Mouse (Mus musculus) forebrain, embryonic 12.5 days (tissue): ENCODE results near the gene Muc4. TPM values are rescaled to one million over a fixed set of nuclear protein-coding genes. Genes with fewer than 3 reads are reported as not detected.

Source experiments
- ATAC-seq: fragments of 200-750 bp; cut with Nextera tagmentation; 2 replicates; pipeline ENCODE4 v1.8.0; 2017; ENCODE audit warnings: moderate TSS enrichment; ENCODE audit not compliant: low FRiP score
- H3K27ac ChIP-seq: fragments of 300-500 bp; sonication (generic); 2 replicates; pipeline ENCODE4 v1.5.1; 2016; ENCODE audit warnings: mild to moderate bottlenecking
- H3K27me3 ChIP-seq: fragments of 300-500 bp; sonication (generic); 2 replicates; pipeline ENCODE4 v1.6.1; 2016; ENCODE audit warnings: mild to moderate bottlenecking
- H3K36me3 ChIP-seq: fragments of 300-500 bp; sonication (generic); replicated peaks from 2 replicates; pipeline ENCODE4 v1.6.1; 2016; ENCODE audit warnings: mild to moderate bottlenecking
- H3K4me1 ChIP-seq: fragments of 300-500 bp; sonication (generic); 2 replicates; pipeline ENCODE4 v1.6.1; 2016
- H3K4me2 ChIP-seq: fragments of 300-500 bp; sonication (generic); 2 replicates; pipeline ENCODE4 v1.6.1; 2016; ENCODE audit warnings: mild to moderate bottlenecking, moderate library complexity
- H3K4me3 ChIP-seq: fragments of 300-500 bp; sonication (generic); replicated peaks from 2 replicates; pipeline ENCODE4 v1.5.1; 2016; ENCODE audit warnings: mild to moderate bottlenecking
- H3K9ac ChIP-seq: fragments of 300-500 bp; sonication (generic); 2 replicates; pipeline ENCODE4 v1.6.1; 2016; ENCODE audit warnings: mild to moderate bottlenecking
- H3K9me3 ChIP-seq: fragments of 300-500 bp; sonication (generic); 2 replicates; pipeline ENCODE4 v1.6.1; 2016
- WGBS: fragments of 180-500 bp; shearing (Covaris S2); methylation state at CpG from one replicate; pipeline ENCODE4 v1.1.7; 2016; 5-methylcytosine and 5-hydroxymethylcytosine counted together
- polyA plus RNA-seq: library from polyadenylated mRNA; unstranded; fragments of >200 nt; fragmentation: Nextera tagmentation; extraction: Ambion mirVana; gene quantifications from 2 replicates; pipeline ENCODE4 v1.2.1, GENCODE M21; 2016

Muc4 gene
- polyA plus RNA-seq, 1 experiment from 2014 or later, result 0.28 TPM

DNA sequence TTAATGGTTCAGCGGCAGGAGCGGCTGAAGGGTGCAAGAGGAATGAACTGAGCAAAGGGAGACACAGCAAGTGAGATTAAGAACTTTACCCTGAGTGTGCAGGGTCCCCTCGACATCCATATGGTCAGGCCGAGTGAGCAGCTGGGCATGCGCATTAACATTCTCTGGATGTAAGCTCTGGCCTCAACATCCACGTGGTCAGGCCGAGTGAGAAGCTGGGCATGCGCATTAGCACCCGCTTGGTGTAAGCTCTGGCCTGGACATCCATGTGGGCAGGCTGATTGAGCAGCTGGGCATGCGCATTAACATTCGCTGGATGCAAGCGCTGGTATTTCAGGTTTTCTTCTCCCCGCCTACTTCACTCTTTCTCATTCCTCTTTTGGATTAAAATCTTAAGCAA is 49.2 kb downstream of the Muc4 start:
- Histone ChIP-seq H3K9me3 (no peaks in the 10 kb centered on the region), H3K36me3 (no peaks in the 10 kb centered on the region), H3K4me2 (no peak overlapping the region), H3K4me3 (no peak overlapping the region), H3K4me1 (peaks cover 10% of the 10 kb centered on the region), H3K27me3 (no peaks in the 10 kb centered on the region), H3K9ac (no peak overlapping the region), H3K27ac (no peak overlapping the region)
- WGBS, result 77% methylated on average over 13 of the region's 13 CpGs
- ATAC-seq, result peak; percentile 41; the same call in 1 of the 2 replicates

DNA sequence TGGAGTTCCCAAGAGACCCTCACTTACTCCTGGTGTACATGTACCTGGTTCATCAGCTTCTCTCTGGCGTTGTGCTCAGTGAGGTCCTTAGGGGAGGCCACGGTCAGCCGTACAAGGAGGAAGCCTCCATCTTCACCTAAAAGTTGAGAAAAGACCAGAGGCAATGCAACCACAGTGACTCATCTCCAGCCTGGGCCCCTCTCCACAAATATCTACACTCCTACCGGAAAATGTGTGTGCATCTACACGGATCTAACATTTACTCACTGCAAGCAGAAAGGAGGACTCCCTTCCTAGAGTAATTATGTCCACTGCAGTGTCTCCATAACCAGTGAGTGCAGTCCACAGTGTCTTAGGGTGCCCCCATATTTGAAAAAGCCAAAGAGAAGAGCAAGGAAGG is 54.4 kb downstream of the Muc4 start:
- Histone ChIP-seq H3K4me2 (no peak overlapping the region), H3K4me1 (0 out of 2 replicates have a peak, but pooled peaks cover under 1% of the 10 kb centered on the region), H3K9ac (no peak overlapping the region), H3K36me3 (no peaks in the 10 kb centered on the region), H3K4me3 (no peak overlapping the region), H3K27me3 (no peaks in the 10 kb centered on the region), H3K9me3 (no peaks in the 10 kb centered on the region), H3K27ac (no peak overlapping the region)
- ATAC-seq, result no peak
- WGBS, result 88% methylated on average over 5 of the region's 5 CpGs

DNA sequence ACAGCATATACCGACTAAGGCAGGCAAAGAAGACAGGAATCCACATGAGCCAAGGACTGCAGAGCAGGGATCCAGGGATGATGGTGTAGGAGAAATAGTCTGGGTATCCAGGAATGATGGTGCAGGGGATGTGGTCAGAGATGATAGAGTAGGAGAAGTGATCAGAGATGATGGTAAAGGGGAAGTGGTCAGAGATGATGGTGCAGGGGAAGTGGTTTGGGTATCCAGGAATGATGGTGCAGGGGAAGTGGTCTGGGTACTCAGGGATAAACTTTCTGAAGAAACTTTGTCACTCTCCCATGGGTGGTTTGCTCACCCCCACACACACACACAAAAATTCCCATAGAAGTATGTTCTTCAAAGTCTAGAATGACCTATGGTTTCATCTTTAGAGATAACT is 59.5 kb downstream of the Muc4 start:
- Histone ChIP-seq H3K36me3 (no peaks in the 10 kb centered on the region), H3K27ac (no peak overlapping the region), H3K4me3 (no peak overlapping the region), H3K27me3 (no peaks in the 10 kb centered on the region), H3K9ac (no peak overlapping the region), H3K4me2 (no peak overlapping the region), H3K4me1 (no peaks in the 10 kb centered on the region), H3K9me3 (no peaks in the 10 kb centered on the region)
- 85% methylated on average over 1 of the region's 1 CpGs for WGBS
- no peak for ATAC-seq

DNA sequence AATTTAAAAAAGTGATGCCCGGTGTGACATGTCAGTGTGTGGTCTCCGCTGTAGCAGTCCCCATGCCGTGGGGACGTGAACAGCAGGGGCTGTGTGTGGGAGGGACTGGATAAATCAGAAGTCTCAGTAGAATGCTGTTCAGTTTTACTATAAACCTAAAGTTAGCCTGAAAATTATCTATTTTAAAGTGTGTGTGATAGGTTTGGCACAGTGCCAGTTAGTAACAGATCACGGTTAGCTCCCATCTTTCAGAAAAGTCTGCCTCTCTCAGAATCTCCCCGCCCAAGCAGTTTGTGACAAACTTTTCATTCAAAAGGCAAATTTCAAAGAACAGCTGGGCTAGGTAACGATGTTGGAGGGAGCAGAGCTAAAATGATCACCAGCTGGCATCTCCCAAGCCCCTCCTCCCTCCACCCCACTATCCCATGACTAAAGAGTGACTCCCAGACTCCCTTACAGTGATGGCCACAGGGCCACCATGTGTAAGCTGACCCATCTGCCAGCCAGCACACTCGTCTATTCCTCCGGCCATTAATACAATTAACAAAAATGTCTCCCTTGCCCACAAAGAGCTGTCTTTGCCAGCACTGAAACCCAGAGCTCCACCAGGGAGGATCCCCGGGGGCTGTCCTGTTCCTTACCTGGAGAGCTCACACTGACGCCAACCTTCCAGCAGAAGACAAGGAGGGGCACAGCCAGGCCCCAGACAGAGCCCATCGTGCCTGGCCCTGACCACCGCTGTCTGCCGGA is 61.2 kb downstream of the Muc4 start:
- no peak for ATAC-seq
- Histone ChIP-seq H3K36me3 (no peaks in the 10 kb centered on the region), H3K4me3 (no peak overlapping the region), H3K27ac (no peak overlapping the region), H3K9ac (no peak overlapping the region), H3K9me3 (no peaks in the 10 kb centered on the region), H3K4me1 (no peaks in the 10 kb centered on the region), H3K4me2 (no peak overlapping the region), H3K27me3 (no peaks in the 10 kb centered on the region)
- WGBS, result 74% methylated on average over 14 of the region's 14 CpGs

DNA sequence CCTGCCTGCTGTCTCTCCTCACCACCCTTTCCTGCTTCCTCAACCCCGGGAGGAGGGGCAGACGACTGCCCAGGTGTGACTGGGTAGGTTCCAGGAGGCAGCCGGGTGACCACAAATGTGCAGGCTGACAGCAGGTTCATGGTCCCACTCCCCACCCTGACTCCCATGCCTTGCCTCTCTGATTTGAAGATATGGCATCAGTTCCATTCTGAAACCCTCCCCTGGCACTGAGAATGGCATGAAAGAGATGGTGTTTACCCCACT is 61.7 kb downstream of the Muc4 start, which contains the start of gene Muc20:
Gene Muc20, minus strand, starts transcription at position 10 of the 264 bp plus-strand sequence.
- WGBS, result 97% methylated on average over 3 of the region's 3 CpGs
- Histone ChIP-seq H3K4me2 (no peak within 1 kb of the TSS), H3K9me3 (no peaks in the 10 kb centered on the region), H3K27ac (no peak within 1 kb of the TSS), H3K4me1 (no peaks in the 10 kb centered on the region), H3K9ac (no peak within 1 kb of the TSS), H3K27me3 (no peaks in the 10 kb centered on the region), H3K4me3 (no peak within 1 kb of the TSS), H3K36me3 (no peaks in the 10 kb centered on the region)
- no peak for ATAC-seq

DNA sequence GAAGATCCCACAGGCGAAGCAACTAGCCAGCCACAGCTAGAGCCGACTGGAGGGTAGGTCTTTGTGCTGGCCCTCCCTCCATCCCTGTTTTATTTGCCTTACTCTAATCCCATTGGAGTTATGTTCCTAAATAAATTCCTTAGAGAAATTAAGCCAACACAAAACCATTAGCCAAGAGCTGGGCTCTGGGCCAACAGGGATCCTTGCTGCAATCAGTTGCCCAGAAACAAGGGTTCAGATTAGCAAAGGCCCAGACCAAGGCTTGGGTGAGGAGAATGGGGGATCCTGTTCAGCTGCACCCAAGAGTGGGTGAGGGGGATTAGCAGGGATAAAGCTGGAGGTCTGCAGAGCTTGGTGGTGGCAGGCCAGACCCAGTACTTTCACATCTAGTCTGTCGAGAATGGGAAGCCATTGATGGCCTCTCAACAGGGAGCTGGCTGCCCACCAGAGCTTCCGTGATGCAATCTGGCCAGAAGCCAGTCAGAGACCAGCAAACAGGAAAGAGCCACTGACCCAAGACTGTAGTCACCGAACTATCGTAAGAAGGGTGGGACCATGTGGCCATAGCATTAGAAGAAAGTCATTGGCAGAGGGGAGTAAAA is 67.7 kb downstream of the Muc4 start:
- Histone ChIP-seq H3K9me3 (no peaks in the 10 kb centered on the region), H3K4me2 (no peak overlapping the region), H3K9ac (no peak overlapping the region), H3K36me3 (no peaks in the 10 kb centered on the region), H3K27me3 (no peaks in the 10 kb centered on the region), H3K4me1 (peaks cover 25% of the 10 kb centered on the region), H3K27ac (peak overlapping the region; percentile 26; the same call in 1 of the 2 replicates), H3K4me3 (no peak overlapping the region)
- ATAC-seq, result peak; percentile 46; the same call in 1 of the 2 replicates
- 56% methylated on average over 6 of the region's 6 CpGs for WGBS

DNA sequence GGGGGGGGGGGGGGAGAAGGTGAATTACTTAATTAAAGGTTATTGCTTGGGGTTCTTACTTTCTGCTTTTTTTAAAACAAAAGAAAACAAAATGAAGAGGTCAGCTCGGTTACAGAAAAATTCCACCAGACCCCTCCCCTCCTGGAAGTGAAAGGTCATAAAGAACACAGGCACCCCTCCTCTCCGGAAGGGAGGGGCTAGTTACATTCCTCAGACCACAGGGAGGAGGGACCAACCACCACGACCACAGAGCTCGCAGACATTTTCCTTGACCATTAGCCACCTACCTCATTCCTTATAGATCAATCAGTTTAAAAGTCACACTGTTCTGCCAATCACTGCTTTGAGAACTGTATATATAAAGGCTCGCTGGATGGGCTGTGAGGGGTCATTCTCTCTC is 68.2 kb downstream of the Muc4 start:
- no peak overlapping the region for H3K4me2 ChIP-seq
- no peak overlapping the region for H3K4me3 ChIP-seq
- H3K9me3 ChIP-seq, result no peaks in the 10 kb centered on the region
- no peaks in the 10 kb centered on the region for H3K36me3 ChIP-seq
- peaks cover 25% of the 10 kb centered on the region for H3K4me1 ChIP-seq
- no peaks in the 10 kb centered on the region for H3K27me3 ChIP-seq
- 63% methylated on average over 5 of the region's 5 CpGs for WGBS
- ATAC-seq, result no peak
- no peak overlapping the region for H3K27ac ChIP-seq
- H3K9ac ChIP-seq, result no peak overlapping the region

DNA sequence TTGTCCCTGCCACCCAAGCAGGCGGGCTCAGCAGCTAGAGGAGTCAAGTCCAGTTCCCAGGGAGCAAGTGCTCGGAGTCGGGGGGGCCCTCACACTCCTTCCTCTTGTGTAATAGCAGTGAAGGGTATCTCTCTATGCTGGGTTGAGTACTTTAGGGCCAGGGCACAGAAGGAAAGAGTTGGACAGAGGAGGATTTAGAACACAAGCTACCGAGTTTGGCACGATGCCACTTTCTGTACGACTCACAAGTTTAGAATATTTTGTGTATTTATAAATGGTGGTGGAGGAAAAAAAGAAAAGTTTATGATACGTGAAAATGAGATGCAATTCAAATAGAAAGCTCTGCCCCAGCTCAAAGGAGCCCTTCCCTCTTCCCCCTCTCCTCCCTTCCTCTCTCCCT is 69.5 kb downstream of the Muc4 start:
- no peaks in the 10 kb centered on the region for H3K9me3 ChIP-seq
- H3K4me1 ChIP-seq, result peaks cover 25% of the 10 kb centered on the region
- ATAC-seq, result no peak
- no peaks in the 10 kb centered on the region for H3K27me3 ChIP-seq
- 84% methylated on average over 7 of the region's 7 CpGs for WGBS
- no peak overlapping the region for H3K4me3 ChIP-seq
- no peak overlapping the region for H3K9ac ChIP-seq
- H3K36me3 ChIP-seq, result no peaks in the 10 kb centered on the region
- no peak overlapping the region for H3K4me2 ChIP-seq
- no peak overlapping the region for H3K27ac ChIP-seq

DNA sequence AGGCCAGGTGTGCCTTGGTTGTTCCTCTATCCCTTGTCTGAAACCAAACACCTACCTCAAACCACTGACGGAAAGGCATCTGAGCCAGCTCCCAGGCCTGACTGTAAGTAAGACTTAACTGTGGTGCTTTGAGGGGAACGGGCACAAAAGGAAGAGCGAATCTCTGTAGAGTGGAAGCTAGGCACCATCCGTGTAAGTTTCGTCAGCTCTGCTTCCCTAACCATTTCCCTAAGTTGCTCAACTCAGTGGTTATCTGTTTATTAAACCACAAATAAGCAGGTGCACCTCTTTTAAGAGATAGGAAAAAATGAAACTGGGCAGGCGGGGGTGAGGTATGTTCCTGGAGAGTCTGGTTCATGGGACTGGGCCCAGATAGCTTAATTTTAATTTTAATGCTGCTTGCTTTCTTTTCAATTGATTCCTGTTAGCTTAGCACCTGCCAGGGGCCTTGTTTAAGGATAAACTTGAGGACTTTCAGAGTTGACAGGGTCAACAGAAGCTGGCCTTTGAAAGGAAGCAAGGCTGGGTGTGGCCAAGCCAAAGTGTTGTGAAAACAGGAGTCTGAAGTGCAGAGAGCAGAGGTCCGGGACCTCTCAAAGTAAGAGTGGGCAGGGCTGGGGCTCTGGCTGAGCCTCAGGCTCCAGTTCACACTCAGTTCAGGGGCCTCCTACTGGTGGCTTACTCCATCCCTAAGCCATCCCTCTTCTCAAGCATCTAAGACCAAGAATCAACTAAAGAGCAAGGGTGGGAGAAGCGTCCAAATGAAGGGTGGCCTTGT is 71.9 kb downstream of the Muc4 start:
- Histone ChIP-seq H3K9ac (no peak overlapping the region), H3K27ac (no peak overlapping the region; the same call in 1 of the 2 replicates), H3K36me3 (no peaks in the 10 kb centered on the region), H3K4me3 (no peak overlapping the region), H3K4me2 (no peak overlapping the region), H3K9me3 (no peaks in the 10 kb centered on the region), H3K27me3 (no peaks in the 10 kb centered on the region), H3K4me1 (peaks cover 24% of the 10 kb centered on the region)
- 54% methylated on average over 8 of the region's 8 CpGs for WGBS
- no peak for ATAC-seq

DNA sequence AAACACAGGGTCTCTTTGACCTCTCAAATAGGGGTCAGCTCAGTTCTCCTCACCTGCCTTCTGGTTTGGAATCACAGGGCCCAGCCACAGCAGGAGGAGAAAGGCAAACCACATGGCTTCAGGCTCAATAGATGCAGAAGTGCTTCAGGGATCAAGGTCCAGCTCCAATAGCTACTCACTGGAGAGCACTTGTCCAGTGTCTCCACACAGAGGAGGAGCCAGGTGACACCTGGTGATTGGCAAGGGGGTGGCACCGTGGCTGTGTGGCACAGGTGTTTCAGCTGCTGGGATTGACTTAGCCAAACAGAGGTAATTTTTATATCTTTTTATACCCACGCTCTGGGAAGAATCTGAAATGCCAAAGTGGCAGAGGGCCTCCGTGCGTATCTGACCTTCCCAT is 74.6 kb downstream of the Muc4 start, which contains the start of gene Smbd1:
Gene Smbd1, minus strand, starts transcription at position 157 of the 400 bp plus-strand sequence.
- no peak for ATAC-seq
- 94% methylated on average over 4 of the region's 4 CpGs for WGBS
- Histone ChIP-seq H3K4me1 (peaks cover 25% of the 10 kb centered on the region), H3K36me3 (no peaks in the 10 kb centered on the region), H3K4me2 (no peak within 1 kb of the TSS), H3K4me3 (no peak within 1 kb of the TSS), H3K27me3 (peaks cover 8% of the 10 kb centered on the region; the same call in 1 of the 2 replicates), H3K9me3 (no peaks in the 10 kb centered on the region), H3K9ac (no peak within 1 kb of the TSS), H3K27ac (no peak within 1 kb of the TSS)

DNA sequence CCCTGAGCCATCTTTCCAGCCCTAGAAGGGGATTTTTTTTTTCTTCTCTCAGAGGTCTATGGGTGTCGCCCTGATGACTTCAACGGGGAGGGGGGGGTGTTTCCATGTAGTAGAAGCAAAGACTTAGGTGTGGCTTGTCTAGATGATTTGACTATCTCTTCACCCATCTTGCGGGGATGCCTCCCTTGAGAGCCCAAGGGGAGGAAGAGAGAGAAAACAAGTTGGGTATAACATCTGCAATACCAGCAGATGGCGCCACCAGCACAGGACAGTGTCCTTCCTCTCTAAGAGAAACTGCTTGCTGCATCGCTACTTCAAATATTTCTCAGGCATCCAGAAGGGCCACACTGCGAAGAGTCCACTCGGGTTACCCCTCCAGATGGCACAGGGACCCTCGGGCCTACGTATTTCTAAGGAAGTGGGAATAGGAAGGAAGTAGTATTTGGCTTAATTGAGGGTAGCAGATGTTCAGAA is 77.2 kb downstream of the Muc4 start:
- Histone ChIP-seq H3K36me3 (no peaks in the 10 kb centered on the region), H3K4me3 (no peak overlapping the region), H3K27ac (no peak overlapping the region), H3K27me3 (peaks cover 8% of the 10 kb centered on the region; the same call in 1 of the 2 replicates), H3K4me1 (peaks cover 12% of the 10 kb centered on the region; the same call in 1 of the 2 replicates), H3K9ac (no peak overlapping the region), H3K9me3 (no peaks in the 10 kb centered on the region), H3K4me2 (no peak overlapping the region)
- under 1% methylated on average over 9 of the region's 9 CpGs for WGBS
- ATAC-seq, result 0 out of 2 replicates have a peak, but pooled peaks have one; percentile 49

DNA sequence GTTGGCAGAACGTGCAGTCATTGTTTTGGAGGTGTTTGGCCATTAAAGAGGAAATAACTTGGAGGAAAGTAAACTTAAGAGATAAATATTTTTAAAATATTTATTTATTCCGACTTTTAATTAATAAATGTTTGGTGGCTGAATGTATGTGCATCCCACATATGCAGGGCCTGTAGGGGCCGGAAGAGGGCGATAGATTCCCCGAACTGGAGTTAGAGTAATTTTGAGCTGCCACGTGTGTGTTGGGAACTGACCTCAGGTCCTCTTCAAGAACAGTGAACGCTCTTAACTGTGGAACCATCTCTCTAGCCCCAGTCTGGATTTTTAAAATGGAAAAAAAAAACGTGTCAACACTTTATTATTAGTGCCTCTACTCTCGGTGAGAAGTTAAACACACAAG is 77.7 kb downstream of the Muc4 start:
- H3K9ac ChIP-seq, result no peak overlapping the region
- ATAC-seq, result no peak
- no peaks in the 10 kb centered on the region for H3K36me3 ChIP-seq
- no peak overlapping the region for H3K27ac ChIP-seq
- H3K4me2 ChIP-seq, result no peak overlapping the region
- no peaks in the 10 kb centered on the region for H3K9me3 ChIP-seq
- peaks cover 8% of the 10 kb centered on the region; the same call in 1 of the 2 replicates for H3K27me3 ChIP-seq
- H3K4me3 ChIP-seq, result no peak overlapping the region
- WGBS, result 54% methylated on average over 9 of the region's 9 CpGs
- H3K4me1 ChIP-seq, result peaks cover 11% of the 10 kb centered on the region; the same call in 1 of the 2 replicates
